Mouse (Mus musculus) kidney, embryonic 14.5 days (tissue): ENCODE results near the gene Phf10. TPM values are rescaled to one million over a fixed set of nuclear protein-coding genes. Genes with fewer than 3 reads are reported as not detected.

Experiments used
- polyA plus RNA-seq: library from polyadenylated mRNA; unstranded; fragments of >200 nt; fragmentation: Nextera tagmentation; extraction: Ambion mirVana; gene quantifications from 2 replicates; pipeline ENCODE4 v1.2.1, GENCODE M21; 2014

The Phf10 gene
- polyA plus RNA-seq, 1 experiment from 2014 or later = 37.4 TPM

Other genes with a start within 250 kb of the Phf10 start
- 6.7 and 8.3 TPM in 2 replicates for gene Wdr27, start 18.1 kb downstream of the Phf10 start, polyA plus RNA-seq
- 23.3 and 31.2 TPM in 2 replicates for gene 1600012H06Rik, start 18.1 kb downstream of the Phf10 start, polyA plus RNA-seq
- 8.0 and 12.7 TPM in 2 replicates for gene 9030025P20Rik, start 17.2 kb upstream of the Phf10 start, polyA plus RNA-seq
- 1.1 TPM in 1 of 2 replicates, not detected in the other for gene Gm3417, start 17.5 kb upstream of the Phf10 start, polyA plus RNA-seq
- gene Gm3435, start 48.9 kb upstream of the Phf10 start, polyA plus RNA-seq = 5.2 and 8.2 TPM in 2 replicates
- gene Ermard, start 79.9 kb upstream of the Phf10 start, polyA plus RNA-seq = 70.0 and 96.9 TPM in 2 replicates
- not detected in 2 replicates for gene Tcte3, start 80.2 kb upstream of the Phf10 start, polyA plus RNA-seq
- gene Gm3448, start 80.3 kb upstream of the Phf10 start, polyA plus RNA-seq = 3.8 and 4.0 TPM in 2 replicates